Mouse (Mus musculus) thymus, postnatal 25 days (tissue): ENCODE data around the gene Map7d1.
"Not testable (repeated sequence)": the region's sequence is repeated elsewhere in the genome, so short reads cannot be mapped to it uniquely, and the experiment has no call there.

ENCODE experiments used
- DNase-seq: peaks from one replicate; pipeline ENCODE4 v3.0.0; 2022

Gene Map7d1

DNA sequence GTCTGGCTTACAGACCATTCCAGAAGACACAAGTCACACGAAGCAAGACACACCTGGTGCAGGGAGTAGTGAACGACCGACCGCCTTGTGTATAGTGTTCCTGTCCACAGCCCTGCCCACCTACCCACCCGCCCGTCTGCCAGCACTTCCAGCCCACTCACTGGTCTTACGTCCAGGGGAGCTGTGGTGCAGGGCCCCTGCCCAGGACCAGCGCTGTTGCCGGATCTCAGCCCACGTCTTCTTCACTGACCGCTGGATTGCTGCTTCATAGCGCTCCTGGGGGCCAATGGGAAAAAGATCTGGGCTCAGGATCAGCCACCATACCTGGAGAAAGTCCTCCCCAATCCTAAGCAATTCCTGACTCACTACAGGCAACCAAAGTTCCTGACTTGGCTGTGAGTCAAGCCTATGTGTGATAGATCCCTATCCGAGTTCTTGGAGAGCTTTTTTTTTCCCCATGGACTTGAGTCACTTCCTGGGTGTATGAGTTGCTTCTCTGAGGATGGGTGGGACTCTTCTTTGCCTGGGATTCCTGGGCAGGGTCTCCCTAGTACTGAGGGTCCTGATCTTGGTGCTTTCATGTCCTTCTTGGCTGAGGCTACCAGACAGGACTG is 16.2 kb downstream of the Map7d1 start:
- DNase-seq, result no peak

DNA sequence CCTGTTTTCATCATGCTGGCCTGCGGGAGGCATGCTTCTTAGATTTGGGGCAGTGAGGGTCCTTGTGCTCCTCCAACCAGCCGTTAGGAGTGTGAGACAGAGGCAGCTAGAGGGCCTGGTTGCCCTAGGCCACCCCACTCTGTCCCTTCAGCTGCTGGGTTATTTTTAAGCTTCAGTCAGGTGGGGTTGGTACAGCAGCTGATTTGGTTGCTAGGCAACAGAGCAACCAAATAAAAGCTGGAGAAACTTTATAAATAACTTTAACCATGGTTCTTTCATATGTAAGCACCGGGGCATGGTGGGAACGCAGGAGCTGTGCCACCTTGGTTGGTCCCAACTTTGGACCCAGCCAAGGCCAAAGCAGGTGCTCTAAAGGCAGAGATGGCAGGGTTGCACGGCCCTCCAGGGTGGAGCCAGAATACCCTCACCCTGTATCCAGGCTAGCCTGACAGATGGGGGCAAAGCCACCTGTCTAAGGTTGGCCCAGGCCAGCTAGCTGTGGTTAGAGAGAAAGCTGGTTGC is 18.4 kb downstream of the Map7d1 start:
- DNase-seq, result no peak

DNA sequence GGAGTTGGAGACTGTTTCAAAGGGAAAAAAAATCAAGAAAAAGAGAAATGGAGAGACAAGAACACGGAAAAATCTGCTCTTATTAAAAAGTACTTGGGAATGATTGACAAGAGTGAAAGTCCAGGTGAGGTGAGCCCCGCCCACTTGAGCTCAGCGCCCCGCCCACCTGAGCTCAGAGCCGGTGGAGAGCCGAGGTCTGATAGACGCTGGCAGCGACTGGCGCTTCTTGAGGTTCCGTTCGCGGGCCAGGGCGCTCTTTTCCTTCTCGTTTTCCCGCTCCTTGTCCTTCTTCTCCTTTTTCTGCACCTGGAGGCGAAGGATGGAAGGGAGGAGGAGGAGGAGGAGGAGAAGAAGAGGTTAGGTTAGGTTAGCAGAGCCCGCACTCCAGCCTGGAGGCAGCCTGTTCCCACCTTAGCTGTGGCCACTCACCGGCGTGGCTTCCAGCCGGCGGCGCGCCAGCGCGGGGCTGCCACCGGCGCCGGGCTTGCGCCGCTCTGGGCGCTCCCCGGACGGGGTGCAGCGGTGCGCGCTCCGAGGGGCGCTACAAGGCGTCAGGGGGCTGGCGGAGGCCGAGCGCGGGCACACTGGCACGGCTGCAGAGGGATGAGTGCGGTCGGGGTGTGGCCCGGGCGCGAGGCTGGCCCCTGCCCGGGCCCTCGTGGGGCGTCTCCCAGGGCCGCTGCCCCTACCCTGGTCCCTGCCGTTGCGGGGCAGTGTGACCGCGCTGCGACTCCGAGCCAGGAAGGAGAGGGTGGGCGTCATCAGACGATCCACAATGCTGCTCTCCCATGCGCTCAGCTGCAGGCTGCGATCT is 19.5 kb downstream of the Map7d1 start:
- DNase-seq, result no peak

DNA sequence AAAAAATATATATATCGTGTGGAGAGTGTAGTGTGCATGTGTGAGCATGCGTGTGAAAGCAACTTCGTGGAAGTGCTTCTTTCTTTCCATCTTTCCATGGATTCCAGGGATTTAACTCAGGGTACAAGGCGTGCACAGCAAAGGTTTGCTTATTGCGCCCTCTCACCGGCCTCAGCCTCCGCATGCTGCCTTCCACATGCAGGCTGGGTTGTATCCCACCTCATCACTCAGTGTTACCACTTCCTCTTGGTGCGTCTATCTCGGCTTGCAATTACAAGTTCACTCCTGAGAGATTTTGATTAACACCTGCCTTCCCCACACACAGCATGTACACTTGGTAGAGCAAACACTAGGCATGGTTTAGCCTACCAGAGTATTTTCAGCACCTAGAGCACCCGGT is 21.0 kb downstream of the Map7d1 start:
- peak; percentile 44 for DNase-seq

DNA sequence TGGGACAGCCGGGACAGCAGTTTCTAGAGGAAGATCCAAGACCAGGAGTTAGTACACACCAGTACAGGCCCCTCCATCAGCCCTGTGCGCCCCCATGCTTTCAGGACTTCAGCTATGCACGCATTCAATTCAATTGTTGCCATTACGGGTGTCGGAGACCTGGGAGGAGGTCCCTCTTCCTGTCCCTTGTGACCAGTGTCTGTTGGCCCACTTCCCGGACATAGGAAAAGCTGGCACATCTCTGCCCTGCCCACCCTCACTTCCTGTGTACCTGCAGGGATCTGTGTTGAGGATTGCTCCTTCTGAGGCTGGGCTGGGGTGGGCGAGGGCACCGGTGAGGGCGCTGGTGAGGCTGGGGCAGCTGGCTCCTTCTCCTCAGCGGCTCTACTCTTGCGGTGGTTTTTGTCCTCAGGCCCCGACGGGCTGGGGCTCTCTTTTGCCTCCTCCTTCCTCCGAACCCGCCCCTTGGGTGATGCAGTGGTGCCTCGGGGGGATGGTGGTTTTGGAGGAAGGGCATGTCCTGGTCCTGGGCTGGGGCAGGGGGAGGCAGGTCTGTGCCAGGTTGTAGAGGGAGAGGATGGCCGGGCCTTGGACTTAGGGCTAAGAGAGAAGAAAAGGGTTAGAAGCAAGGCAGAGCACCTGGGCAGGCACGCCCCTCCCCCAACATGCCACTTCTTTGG is 21.5 kb downstream of the Map7d1 start:
- DNase-seq, result peak; percentile 25

DNA sequence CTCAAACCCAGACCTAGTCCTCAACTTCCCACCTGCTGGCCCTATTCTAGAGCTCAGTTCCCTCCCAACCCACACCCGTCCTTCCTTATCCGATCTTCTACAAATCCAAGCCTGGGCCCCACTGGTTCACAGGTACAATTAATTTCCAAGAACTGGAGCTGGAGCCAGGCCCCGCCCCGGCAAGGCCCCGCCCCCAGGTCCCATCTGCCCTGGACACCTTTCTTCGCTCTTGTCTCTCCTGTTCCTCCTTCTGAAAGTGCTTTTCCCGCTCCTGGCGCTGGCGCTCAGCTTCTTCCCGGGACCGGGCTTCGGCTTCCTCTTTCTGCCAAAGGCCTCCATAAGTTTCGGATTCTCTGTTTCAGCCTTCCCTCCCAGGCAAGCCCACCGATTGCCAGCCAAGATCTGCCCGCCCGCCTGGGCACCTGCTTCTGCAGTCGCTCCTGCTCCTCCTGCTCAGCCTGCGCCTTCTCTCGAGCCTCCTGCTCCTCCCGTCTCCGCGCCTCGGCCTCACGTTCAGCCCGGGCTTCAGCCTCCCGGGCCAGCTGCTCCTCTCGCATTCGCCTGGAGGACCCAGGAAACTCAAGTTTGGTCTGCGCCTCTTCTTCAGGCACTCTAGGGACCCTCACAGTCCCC is 22.4 kb downstream of the Map7d1 start:
- DNase-seq, result no peak

DNA sequence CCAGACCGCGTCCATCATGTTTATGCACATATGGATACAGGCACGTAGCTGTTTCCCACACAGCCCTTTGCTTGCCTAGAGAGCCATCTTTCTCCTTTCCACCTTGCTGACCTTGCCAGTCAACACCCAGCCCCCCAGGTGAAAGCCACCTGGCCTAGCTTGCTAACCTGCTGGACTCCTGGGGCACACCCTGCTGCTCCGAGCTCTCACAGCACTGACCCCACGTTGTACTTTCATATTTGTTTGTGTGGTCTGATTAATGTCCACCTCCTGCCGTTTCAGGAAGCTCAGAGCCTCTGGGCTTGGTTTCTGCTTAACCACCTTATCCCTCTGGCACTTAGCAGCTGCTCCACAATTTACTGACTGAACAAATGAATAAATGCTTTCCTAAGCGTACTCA is 26.2 kb downstream of the Map7d1 start:
- no peak for DNase-seq

DNA sequence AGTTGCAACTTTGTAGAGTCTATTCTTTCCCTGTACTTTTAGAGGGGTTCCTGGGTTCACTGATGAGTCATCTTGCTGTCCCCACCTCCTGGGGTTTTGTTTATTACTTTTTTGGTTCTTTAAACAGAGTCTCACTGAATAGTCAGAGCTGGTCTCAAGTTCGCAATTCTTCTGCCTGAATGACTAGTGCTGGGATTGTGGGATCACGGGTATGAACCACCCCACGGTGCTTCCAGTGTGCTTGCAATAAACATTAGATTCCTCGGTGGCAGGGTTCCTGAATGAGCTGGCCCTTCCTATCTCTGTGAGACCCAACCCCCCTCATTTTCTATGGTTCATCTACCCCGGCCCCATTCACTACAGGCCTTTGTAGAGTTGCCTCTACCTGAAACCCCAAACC is 28.0 kb downstream of the Map7d1 start:
- DNase-seq, result no peak

DNA sequence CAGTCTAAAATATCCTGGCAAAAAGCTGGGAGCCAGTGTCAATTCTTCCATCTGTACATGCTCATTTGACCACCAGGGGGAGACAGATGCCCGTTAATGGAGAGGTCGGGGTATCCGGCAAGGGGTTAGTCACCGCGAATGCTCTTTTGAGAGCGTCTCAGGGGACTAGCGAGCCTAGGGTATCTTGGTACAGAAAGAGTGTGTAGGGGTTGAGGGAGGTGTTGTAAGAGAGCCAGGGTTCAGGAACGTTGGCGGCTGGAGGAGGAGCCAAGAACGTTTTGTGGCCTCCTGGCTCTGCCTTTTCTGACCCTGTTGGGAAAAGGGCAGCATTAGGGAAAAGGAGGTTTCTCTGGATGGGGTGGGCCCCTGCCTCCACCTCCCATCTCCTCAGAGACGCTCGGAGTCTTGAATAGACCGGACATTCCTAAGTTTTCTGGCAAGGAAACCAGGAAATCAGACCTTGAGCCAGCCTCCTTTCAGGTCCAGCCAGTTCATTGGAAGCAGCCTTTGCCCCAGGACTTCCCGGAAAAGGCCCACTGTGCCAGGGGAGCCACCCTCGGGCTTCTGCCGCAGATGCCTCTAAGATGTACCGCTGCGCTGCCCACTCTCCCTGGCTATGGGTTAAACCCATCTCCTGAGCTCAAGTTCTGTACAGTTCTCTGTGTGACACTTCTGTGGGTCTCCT is 28.9 kb downstream of the Map7d1 start:
- peak; percentile 91 for DNase-seq

DNA sequence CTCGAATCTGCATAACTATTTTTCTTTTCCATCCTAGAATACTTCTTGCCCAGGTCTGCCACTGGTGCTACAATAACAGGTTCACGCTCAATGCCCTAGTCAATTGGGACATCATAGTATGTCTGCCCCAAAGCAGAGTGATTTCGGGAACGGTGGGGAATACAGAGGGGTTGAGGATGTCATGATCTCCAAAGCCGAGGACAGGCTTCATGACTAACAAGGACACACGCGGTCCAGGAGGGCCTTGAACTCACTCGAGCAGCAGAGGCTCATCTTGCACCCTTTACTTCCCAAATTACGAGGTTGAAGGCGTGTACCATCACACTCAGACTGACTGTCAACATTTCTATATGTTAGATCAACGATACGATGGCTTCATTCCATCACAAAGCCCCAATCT is 29.5 kb downstream of the Map7d1 start:
- no peak for DNase-seq

DNA sequence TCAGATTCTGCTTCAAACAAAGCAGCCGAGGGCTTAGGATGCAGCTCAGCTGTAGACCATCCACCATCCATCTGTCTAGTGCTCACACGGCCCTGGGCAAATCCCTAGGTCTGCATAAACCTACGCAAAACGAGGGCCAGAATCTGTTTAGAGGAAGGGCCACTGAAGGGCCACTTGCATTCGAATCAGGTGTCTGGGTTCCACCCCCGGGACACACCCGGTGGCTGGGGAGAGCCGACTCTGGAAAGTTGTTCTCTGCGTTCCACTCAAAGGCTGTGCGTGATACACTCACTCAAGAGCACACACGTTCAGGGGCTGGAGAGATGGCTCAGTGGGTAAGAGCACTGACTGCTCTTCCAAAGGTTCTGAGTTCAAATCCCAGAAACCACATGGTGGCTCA is 33.5 kb downstream of the Map7d1 start:
- DNase-seq, result no peak

DNA sequence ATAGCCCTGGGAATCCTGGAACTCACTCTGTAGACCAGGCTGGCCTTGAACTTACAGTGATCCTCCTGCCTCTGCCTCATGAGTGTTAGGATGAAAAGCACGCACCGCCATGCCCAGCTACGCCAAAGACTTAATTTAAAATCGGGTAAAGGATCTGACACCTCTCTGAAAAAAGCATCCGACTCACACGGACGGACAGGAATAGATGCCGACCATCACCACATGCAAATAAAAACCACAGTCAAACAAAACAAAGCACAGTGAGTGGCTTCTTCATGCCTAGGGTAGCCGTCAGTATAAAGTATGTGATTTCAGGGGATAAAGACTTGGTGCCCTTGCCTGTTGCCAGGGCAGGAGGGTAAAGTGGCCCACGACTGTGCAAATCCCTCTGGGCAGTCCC is 36.1 kb downstream of the Map7d1 start:
- DNase-seq, result no peak

DNA sequence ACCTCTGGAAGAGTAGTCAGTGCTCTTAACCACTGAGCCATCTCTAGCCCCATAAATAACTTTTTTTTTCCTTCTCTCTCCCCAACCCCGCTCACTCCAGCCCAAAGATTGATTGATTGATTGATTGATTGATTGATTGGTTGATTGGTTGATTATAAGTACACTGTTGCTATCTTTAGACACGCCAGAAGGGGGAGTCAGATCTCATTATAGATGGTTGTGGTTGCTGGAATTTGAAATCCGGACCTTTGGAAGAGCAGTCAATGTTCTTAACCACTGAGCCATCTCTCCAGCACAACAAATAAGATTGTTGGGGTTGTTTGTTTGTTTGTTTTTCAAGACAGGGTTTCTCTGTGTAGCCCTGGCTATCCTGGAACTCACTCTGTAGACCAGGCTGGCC is 36.6 kb downstream of the Map7d1 start:
- not testable (repeated sequence) for DNase-seq

DNA sequence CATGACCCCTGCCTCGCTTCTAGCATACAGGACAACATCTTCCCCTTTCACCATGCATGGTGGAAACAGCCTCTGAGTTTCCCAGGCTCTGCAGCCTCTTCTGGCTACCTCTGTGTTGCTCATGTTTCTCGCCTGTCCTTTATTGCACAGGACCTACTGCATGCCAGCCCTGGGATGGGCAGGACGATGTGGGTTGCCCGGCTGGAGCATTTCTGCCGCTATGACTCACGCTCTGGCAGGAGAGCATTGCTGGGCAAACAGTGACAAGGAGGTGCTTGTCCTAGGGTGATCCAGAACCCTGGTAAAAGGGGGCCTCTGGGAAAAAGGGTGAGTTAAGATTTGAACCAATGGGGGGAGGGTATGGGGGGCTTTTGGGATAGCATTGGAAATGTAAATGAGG is 38.4 kb downstream of the Map7d1 start:
- no peak for DNase-seq

DNA sequence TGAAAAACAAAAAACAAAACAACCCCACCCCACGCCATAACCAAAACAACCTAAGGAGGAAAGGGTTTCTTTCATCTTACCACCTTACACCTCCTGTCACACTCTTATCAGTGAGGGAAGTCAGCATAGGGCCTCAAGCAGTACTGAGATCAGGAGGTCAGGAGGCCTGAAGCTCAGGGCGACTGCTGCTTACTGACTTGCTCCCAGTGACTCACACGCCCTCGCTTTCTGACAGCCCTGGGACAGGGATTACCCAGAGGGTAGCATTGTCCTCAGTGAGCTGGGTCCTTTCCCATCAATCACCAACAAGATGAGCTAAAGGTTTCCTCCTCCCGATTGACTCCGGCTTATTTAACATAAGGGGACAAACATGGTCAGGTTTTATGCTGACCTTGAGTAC is 49.1 kb downstream of the Map7d1 start:
- DNase-seq, result no peak

DNA sequence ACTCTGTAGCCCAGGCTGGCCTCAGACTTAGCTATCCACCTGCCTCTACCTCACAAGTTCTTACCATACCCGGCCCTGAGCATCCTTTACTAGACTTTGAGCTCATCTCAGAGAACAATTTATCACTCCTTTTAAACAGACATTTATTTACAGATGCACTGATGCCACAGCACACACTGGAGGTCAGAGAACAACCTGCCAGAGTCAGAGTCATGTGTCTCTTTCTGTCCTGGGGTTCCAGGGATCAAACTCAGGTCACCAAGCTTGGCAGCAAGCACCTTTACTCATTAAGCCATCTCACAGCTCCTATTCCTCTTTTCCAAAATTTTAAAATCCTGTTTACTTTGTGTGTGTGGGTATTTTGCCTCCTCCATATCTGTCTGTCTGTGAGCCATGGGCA is 50.8 kb downstream of the Map7d1 start:
- no peak for DNase-seq

DNA sequence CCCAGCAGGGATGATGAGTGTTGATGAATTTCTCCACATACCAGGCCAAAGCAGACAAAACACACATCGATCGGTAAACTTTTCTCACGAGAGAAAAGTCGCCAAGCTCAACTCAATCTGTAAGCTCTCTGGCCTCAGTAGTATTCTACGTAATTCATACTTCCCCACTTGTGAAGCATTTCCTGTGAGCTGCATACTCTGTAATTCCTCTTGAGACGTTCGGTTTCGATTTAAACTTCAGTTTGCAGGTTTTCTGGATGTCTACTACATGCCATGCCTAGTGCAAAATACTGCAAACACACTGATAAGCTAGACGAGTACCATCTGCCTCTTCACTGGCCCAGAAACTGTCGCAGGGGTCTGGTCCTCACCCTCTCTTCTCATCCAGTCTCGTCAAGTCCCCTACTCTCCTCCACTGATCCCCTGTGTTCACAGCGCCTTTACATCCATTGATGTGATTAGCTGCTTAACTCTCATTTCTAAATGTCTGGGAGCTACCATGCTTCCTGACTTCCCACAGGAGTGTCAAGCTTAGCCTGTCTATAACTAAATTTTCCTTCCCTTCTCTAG is 51.4 kb downstream of the Map7d1 start:
- no peak for DNase-seq

DNA sequence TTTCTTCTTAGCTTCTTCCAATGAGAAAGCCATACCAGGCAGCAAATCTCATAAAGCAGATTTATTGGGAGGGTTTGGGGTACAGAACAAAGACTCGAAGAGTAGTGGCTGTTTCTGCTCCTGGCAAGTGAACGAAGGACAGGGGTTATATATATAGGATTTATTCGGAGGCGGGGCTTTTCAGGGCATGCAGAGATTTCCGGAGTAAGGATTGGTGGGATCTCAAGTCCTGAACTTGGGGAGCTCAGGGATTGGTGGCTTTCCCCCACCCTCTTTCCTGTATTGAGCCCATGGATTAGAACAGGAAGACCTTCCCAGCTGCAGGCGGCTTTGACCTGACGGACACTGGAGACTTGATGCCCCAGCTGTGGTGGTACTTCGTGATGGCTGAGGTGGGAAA is 52.1 kb downstream of the Map7d1 start:
- DNase-seq, result no peak

DNA sequence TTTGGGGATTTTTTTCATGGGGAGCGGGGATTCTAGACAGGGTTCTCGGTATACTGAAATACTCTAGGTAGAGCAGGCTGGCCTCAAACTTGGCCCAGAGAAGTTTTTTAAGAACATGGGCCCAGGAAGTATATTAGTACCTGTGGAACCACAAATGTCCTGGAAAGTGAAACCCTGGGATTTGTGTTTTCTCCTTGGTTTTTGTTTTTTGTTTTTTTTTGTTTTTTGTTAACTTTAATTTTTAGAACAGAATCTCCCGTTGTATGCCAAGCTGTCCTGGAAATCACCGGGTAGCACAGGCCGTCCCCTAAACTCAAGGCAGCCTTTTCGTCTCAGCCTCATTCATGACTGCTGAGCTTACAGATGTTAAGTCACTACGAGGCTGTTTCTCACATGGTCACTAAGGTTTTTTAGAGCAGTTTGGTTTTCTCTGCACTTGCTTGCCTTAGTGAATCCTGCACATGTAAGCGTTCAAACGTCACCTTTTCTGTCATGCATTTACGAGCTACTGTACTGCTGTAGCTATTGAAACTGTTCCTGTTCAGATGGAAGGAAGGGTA is 52.7 kb downstream of the Map7d1 start:
- no peak for DNase-seq

DNA sequence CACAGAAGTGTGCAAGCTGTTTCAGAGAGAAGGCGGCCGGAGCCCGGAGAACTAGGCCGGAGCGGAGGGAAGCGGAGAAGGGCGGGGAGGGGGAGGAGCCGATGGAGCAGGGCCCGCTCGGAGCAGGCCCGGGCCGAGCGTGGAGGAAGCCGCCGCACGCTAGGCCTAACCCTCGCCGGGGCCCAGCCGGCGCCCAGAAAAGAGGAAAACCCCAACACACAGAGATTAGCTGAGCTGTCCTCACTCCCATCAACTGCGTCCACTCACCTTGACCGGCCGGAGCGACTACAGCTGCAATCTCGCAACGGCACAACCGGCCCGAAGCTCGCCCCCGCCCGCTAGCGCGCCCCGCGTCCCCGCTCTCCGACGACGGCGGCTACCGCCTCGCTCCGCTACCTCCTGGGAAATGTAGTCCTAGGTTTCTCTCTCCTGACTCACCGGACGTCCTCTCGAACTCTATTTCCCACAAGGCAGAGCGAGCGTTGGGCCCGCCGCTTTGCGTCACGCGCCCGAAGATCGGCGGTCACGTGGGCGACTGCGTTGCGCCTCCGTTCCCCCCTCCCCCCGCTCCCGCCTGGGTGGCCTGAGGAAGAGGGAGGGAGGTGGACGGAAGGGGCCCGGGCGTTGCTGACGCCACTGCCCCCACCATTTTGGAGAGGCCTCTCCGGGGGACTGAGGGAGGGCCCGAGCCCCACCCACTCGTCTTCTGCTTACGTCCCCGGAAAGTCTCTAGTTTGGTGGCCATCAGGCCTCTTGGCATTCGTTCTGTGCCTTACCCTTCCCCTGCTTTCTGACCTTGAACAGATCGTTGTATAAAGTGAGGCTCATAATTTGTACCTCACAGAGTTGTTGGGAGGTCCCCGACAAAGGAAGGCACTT is 53.6 kb downstream of the Map7d1 start, which contains the start of gene Thrap3:
Thrap3 (minus strand) TSS at position 458 of the 879 bp plus-strand sequence.
- DNase-seq, result peak; percentile 97
